Mouse (Mus musculus) heart, postnatal 36 days (tissue): ENCODE measurements around the gene Hoxa4. TPM values are rescaled to one million over a fixed set of nuclear protein-coding genes. Genes with fewer than 3 reads are reported as not detected.
A peak's percentile ranks its signal among the peaks of the same experiment; 100 is the strongest.

ENCODE experiments used
- DNase-seq, 2 experiments: peaks; one replicate each; pipeline ENCODE4 v3.0.0; 2021 to 2022
- intact Hi-C: fragments of 180-260 bp; cut with DNase I; formaldehyde crosslinking; loops from one replicate; pipeline ENCODE4 v1.15.1; 2025
- total RNA-seq, 2 experiments: library from RNA; stranded (reverse); gene quantifications; 2 replicates each; pipeline ENCODE4 v1.2.3; 2021

Hoxa4 gene
- total RNA-seq, 2 experiments from 2014 or later = 0.43 to 0.67 TPM

- peak in 1 of 2 experiments; percentile 2 for DNase-seq
- intact Hi-C loops = loop anchor here (5.0 kb wide), 2 partner anchors 836 to 1041 kb away; no protein-coding TSS in a partner anchor
Measured at GRCm38 (mm10) chr6:52218643-52219215, 27.2 kb upstream of the Hoxa4 start.

- peak in 1 of 2 experiments; percentile 7 for DNase-seq
- intact Hi-C loops = loop anchor here (5.0 kb wide), 2 partner anchors 836 to 1041 kb away; no protein-coding TSS in a partner anchor
Measured at GRCm38 (mm10) chr6:52217895-52218642, 26.5 kb upstream of the Hoxa4 start.

GRCm38 (mm10) chr6:52217459-52217768 lies 25.9 kb upstream of the Hoxa4 start:
- no peak for DNase-seq
- intact Hi-C loops = loop anchor here (5.0 kb wide), 2 partner anchors 835 to 1040 kb away; no protein-coding TSS in a partner anchor

GRCm38 (mm10) chr6:52216691-52217458 lies 25.3 kb upstream of the Hoxa4 start:
- DNase-seq = peak in 1 of 2 experiments; percentile 24

GRCm38 (mm10) chr6:52215771-52216535 lies 24.4 kb upstream of the Hoxa4 start:
- intact Hi-C loops = loop anchor here (5.0 kb wide), 2 partner anchors 834 to 1039 kb away; no protein-coding TSS in a partner anchor
- no peak for DNase-seq

More at GRCm38 (mm10) chr6:52216691-52217458, 25.3 kb upstream of the Hoxa4 start:
- intact Hi-C loops = loop anchor here (5.0 kb wide), 2 partner anchors 835 to 1040 kb away; no protein-coding TSS in a partner anchor

GRCm38 (mm10) chr6:52215070-52215469 lies 23.5 kb upstream of the Hoxa4 start:
- intact Hi-C loops = loop anchor here (5.0 kb wide), 2 partner anchors 833 to 1038 kb away; no protein-coding TSS in a partner anchor
- no peak for DNase-seq

GRCm38 (mm10) chr6:52214271-52214670 lies 22.7 kb upstream of the Hoxa4 start:
- intact Hi-C loops = no loop called here
- no peak for DNase-seq

GRCm38 (mm10) chr6:52213119-52213986 lies 21.8 kb upstream of the Hoxa4 start, which contains the start of the genes Hoxa3 and Gm28308:
TSS of gene Hoxa3 (minus strand) at chr6:52213336.
TSS of gene Gm28308 (minus strand) at chr6:52213339.
- intact Hi-C loops = no loop called here
- peak in 1 of 2 experiments; percentile 55 for DNase-seq

GRCm38 (mm10) chr6:52212556-52213118 lies 21.1 kb upstream of the Hoxa4 start:
- no peak for DNase-seq
- intact Hi-C loops = no loop called here

- intact Hi-C loops = no loop called here
- DNase-seq = no peak
Measured at GRCm38 (mm10) chr6:52211961-52212360, 20.4 kb upstream of the Hoxa4 start.

- intact Hi-C loops = no loop called here
- DNase-seq = peak; percentile 75 to 77
Measured at GRCm38 (mm10) chr6:52211170-52211935, 19.8 kb upstream of the Hoxa4 start.

- no peak for DNase-seq
- intact Hi-C loops = no loop called here
Measured at GRCm38 (mm10) chr6:52209685-52210046, 18.1 kb upstream of the Hoxa4 start.

GRCm38 (mm10) chr6:52208868-52209684 lies 17.5 kb upstream of the Hoxa4 start:
- intact Hi-C loops = no loop called here
- no peak for DNase-seq

- no peak for DNase-seq
- intact Hi-C loops = no loop called here
Measured at GRCm38 (mm10) chr6:52208072-52208867, 16.7 kb upstream of the Hoxa4 start, which contains the start of gene Hoxa6. TSS of gene Hoxa6 (minus strand) at chr6:52208722.

GRCm38 (mm10) chr6:52207684-52207976 lies 16.1 kb upstream of the Hoxa4 start:
- DNase-seq = no peak
- intact Hi-C loops = no loop called here

GRCm38 (mm10) chr6:52206882-52207683 lies 15.5 kb upstream of the Hoxa4 start:
- intact Hi-C loops = no loop called here
- no peak for DNase-seq
